Mouse (Mus musculus) embryonic fibroblast, embryonic 13.5 days (primary cell): ENCODE data around the gene Gnat1.

Experiments used
- CTCF ChIP-seq: IDR thresholded peaks from 2 replicates; pipeline ENCODE4 v1.5.1; 2011; ENCODE audit warnings: mild to moderate bottlenecking, control low read depth, low read length, moderate library complexity, borderline replicate concordance; ENCODE audit not compliant: insufficient read depth
- POLR2A ChIP-seq: IDR thresholded peaks from 2 replicates; pipeline ENCODE4 v1.6.1; 2011; ENCODE audit warnings: low read depth, mild to moderate bottlenecking, control low read depth, low read length, moderate library complexity

- TF ChIP-seq CTCF (no peak), POLR2A (no peak)
These were observed 16.1 kb upstream of the Gnat1 start for GRCm38 (mm10) chr9:107695441-107696105.
